Mouse (Mus musculus) cerebral cortex, adult 2 months (tissue): Measurements from ENCODE around the gene Hist1h1c.

ENCODE experiments used
- WGBS: fragments of 180-500 bp; shearing (Covaris S2); methylation state at CpG from one replicate; pipeline ENCODE4 v1.1.7; 2018; 5-methylcytosine and 5-hydroxymethylcytosine counted together

Hist1h1c gene

DNA sequence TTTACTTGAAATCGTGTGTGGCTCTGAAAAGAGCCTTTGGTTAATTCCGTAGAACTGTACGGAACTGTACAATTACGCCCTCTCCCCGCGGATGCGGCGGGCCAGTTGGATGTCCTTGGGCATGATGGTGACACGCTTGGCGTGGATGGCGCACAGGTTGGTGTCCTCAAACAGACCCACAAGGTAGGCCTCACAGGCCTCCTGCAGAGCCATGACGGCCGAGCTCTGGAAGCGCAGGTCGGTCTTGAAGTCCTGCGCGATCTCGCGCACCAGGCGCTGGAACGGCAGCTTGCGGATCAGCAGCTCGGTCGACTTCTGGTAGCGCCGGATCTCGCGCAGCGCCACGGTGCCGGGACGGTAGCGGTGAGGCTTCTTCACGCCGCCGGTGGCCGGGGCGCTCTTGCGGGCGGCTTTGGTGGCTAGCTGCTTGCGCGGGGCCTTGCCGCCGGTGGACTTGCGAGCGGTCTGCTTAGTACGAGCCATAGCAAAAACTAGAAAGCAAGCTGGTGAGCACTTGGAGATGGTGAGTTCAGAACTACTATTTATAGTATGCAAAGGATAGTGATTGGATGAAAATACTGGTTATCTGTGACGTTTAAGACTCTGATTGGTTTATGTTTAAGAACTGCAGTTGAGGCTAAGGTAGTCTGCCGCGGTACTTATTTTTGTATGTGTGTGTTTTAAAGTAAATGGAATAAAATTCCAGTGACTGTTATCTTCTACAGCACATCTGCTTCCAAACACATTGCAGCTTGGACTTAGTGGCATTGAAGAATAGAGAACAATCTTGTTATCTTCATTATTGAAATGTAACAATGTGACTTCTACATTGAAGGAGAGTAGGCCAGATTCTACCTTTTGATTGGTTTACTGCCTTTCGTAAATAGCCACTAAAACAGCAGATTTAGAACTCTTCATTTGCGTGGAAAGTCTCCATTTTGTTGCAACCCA lies 23.5 kb downstream of the Hist1h1c start, which contains the start of gene Hist1h3a:
Gene Hist1h3a (minus strand): TSS at position 516 of the 951 bp plus-strand sequence.
- under 1% methylated on average over 43 of the region's 52 CpGs for WGBS

DNA sequence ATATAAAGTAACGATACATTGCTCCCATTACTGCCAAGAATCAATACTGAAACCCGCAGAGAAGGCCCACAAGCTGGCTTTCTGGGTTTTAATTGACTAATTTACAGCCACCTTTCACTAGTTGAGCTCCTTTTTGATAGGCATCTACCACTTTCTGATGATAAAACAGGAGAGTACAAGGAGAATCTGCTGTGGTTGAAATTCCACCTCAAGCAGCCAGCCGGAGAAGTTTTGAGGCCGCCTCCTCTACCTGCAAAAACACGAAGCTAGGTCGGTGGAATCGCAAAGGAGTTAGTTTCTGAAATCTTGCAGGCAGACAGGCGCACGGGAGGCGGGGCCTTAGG lies 24.6 kb downstream of the Hist1h1c start:
- 2% methylated on average over 10 of the region's 10 CpGs for WGBS

DNA sequence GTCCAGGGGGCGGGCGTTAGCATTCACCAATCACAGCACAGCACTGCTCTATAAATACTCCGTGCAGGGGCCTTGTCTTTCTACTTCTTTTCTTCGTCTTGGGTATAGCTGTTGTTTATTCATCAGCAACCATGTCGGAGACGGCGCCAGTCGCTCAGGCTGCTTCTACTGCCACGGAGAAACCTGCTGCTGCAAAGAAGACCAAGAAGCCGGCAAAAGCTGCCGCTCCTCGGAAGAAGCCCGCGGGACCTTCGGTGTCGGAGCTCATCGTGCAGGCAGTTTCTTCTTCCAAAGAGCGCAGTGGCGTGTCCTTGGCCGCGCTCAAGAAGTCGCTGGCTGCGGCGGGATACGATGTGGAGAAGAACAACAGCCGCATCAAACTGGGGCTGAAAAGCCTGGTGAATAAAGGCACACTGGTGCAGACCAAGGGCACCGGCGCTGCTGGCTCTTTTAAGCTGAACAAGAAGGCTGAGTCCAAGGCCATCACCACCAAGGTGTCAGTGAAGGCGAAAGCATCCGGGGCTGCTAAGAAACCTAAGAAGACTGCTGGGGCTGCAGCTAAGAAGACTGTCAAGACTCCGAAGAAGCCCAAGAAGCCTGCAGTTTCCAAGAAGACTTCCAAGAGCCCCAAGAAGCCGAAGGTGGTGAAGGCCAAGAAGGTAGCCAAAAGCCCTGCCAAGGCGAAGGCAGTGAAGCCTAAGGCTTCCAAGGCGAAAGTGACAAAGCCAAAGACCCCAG lies 25.1 kb downstream of the Hist1h1c start, which contains the start of gene Hist1h1a:
Gene Hist1h1a (plus strand): TSS at position 81 of the 738 bp plus-strand sequence.
- WGBS, result 3% methylated on average over 34 of the region's 34 CpGs

DNA sequence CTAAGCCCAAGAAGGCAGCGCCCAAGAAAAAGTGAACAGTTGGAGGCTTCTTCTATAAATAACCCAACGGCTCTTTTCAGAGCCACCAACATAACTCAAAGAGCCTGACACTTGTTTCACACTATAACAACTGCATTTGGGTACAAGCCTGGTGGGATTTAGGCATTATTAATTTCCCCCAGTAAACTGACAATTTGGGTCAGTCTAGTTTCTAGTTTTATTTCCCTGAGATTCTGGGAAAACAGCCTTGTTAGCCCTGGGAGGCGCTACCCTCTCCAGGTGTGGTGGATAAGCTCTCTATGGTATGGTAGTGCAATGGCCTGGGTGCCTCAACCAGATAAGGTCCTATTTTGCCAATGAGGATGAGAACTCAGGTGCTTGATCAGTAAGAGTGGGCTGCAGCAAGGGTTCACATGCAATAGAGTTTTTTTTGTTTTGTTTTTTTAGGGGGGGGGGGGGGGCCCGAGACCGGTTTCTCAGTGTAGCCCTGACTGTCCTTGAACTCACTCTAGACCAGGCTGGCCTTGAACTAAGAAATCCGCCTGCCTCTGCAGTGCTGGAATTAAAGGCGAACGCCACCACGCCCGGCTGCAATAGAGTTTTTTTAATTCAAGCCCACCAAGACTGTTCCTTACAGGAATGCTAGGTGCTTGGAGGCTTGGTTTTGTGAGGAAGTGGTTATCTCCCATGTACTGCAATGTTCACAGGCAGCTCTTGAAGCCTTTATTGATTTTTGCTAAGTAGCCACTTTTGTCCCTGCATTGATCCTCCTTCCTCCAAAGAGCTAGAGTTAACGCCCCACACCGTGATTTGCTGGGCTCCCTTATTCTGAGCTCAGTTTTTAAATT lies 25.9 kb downstream of the Hist1h1c start:
- 49% methylated on average over 12 of the region's 12 CpGs for WGBS

DNA sequence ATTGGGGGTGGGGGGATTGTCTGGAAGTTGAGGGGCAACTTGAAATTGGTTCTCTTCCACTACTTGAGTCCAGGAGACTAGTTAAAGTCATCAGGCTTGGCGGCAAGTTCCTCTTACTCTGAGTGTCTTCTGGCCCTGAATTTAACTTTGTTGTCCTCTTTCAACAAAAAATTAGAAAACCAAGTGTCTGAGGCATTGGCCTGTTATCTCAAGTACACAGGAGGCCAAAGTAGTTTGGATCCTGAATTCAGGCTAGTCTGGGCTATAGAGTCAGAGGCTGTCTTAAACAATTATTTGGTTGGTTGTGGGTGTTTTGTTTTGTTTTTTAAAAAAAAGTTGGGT lies 26.5 kb downstream of the Hist1h1c start:
- 90% methylated on average over 1 of the region's 1 CpGs for WGBS

DNA sequence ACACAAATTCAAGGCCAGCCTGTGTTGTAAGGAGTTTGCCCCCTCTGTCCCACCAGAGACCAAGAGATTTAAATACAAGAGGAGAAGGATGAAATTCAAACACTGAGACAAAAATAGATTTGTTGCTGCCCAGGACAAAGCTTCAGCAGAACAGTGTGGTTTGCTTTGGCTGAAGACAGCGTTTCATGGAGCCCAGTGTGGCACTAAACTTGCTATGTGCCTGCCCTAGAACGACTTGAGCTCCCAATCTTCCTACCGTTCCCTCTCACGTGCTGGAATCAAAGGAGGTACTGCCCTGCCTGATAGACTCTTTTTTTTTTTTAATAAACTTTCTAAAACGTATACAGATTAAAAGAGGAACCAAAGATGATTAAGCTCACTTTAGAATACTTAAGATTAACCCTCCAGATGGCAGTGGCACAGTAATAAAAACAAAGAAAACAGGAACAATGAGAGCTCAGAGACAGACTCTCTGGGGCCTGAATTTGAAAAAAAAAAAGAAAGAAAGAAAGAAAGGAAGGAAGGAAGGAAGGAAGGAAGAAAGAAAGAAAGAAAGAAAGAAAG lies 30.3 kb downstream of the Hist1h1c start:
- 56% methylated on average over 5 of the region's 5 CpGs for WGBS

DNA sequence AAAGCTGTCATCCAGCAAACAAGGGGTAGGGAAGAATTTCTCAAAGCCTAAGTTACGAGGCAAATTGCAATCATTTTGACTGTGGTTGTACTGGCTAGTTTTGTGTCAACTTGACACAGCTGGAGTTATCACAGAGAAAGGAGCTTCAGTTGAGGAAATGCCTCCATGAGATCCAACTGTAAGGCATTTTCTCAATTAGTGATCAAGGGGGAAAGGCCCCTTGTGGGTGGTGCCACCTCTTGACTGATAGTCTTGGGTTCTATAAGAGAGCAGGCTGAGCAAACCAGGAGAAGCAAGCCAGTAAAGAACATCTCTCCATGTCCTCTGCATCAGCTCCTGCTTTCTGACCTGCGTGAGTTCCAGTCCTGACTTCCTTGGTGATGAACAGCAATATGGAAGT lies 31.0 kb downstream of the Hist1h1c start, which contains the start of gene Trim38:
Gene Trim38 (plus strand): TSS at position 301 of the 400 bp plus-strand sequence.
- WGBS, result 94% methylated on average over 2 of the region's 2 CpGs

DNA sequence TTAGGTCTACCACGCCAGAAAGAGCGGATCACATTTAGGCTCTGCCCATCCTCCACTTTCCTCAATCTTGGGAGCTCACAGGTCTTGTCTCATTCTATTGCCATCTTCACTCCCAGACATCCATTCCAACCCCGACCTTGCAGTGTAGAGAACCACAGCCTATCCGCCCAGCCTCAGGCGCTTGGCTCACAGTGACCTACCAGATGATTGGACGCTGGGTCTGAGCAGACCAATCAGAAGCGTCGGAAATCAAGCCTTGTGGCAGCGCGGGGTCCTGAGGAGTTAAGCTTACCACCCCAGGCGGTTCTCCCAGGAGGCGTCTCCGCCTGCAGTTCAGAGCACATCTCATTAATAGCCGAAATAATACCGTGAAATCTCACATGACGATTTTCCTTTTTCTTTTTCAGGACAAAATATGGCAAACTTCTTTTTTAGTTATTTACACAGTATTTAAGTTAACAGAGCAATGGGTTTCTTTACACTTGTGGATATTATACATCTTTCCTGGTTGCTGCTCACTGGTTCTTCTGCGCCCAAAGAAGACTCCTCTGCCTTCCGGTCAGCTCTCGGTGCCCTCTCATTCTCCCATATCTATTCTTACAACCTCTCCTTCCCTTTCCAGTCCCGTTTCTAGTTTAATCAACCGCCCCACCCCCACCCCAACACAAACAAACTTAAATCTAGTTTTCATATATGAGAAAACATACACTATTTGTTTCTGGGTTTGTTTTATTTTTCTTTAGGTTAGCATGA lies 34.1 kb downstream of the Hist1h1c start:
- 26% methylated on average over 21 of the region's 21 CpGs for WGBS

DNA sequence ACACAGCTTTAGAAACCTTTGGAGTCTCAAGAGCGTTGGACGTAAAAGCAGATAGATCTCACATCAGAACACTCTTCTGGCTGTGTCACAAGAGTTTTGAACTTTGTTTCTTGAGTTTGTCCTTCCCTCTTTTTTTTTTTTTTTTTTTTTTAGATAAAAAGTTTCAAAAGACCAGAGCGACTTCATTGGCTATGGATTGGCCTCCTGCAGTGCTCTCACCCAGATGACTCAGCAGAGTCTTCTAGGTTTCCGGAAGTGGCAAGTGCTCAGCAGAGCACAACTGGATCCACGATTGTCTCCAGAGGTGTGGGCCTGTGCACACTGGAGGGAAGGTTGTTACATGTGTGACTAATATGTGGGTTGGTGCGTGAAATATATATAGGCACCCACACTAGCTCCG lies 39.7 kb downstream of the Hist1h1c start:
- WGBS, result 93% methylated on average over 7 of the region's 7 CpGs

DNA sequence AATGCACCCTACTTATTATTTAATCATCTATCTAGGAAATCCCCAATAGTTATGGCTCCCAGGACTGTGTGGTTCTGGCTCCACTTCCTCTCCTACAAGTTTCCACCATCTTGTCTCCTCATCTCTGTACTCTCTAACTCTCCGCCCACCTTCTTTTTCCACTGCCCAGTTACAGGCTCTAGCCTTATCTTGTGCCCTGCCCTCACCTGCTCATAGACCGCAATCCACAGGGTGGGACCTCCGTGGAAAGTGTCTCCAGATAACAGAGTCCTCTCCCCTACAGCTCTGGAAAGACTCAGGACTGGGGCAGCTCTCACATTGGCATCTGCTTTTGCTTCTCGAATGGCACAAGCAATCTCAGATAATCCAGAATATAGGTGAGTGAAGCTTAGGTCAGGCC lies 40.4 kb downstream of the Hist1h1c start:
- 96% methylated on average over 4 of the region's 4 CpGs for WGBS
